Mouse (Mus musculus) left cerebral cortex, adult 18-20 months (tissue): Measurements from ENCODE around the gene Slc35b4. TPM values are rescaled to one million over a fixed set of nuclear protein-coding genes. Genes with fewer than 3 reads are reported as not detected.
A peak's percentile ranks its signal among the peaks of the same experiment; 100 is the strongest.

Experiments used
- DNase-seq, 2 experiments: peaks; one replicate each; pipeline ENCODE4 v3.0.0; 2021 to 2022; ENCODE audit warnings: low spot score in 2 of 2, mixed read lengths in 1 of 2
- total RNA-seq, 2 experiments: library from RNA; stranded (reverse); gene quantifications; 2 replicates each; pipeline ENCODE4 v1.2.3; 2021

Gene Slc35b4
- total RNA-seq, 2 experiments from 2014 or later: 67.9 to 71.3 TPM

DNA sequence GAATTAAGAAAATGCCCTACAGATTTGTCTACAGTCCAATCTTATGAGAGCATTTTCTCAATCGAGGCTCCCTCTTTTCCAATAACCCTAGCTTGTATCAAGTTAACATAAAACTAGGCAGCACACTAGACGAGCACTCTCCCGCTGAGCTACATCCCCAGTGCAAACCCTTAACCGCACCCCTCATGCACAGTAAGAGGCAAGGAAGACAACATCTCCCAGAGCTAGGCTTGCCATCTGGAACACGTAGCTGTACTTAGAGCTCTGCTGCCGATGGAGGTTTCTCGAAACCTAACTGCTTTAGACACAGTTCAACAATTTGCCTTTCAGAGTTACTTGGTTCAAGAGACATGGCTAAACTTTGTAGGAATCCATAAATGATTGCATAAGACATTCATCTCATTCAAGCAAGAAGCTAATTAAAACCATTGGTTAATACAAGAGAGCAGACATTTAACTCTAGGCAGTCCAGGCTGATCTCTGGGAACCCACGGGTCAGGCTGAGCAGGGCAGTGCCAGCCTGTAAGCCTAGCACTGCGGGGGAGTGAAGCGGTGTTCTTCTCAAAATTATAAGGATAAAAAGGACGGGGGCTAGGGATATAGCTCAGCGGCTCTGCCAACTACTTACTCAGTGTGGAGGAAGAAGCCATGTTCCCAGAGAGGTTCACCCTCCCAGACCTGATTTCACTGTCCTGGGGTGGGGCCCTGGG, 5.0 kb downstream of the Slc35b4 start:
- no peak for DNase-seq

DNA sequence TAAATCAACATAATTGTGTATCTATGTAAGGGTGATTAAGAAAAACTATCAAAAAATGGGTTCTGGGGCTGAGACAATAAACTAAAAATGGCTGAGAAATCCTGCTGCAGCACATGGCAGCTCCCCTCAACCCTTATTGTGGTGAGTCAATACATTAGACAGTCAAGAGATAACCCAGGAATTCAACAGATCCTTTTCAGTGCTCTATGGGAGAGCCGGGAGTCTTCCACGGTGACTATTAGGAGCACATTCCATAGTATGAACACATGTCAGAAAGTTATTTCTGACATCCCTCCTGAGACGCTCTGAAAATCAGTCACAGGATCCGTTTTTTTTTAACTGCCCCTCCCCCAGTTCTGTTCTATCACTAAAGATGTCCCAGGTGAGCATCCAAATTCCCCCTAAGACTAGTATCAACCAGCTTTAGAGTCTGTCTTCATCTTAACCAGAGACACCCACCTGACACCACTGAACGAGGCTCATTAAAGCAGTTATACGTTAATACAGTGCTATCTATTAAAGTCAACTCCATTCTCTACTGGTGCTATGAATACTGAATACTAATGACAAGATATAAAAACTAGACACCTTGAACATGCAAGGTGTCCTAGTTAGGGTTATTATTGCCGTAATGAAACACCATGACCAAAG, 5.9 kb downstream of the Slc35b4 start:
- no peak for DNase-seq

DNA sequence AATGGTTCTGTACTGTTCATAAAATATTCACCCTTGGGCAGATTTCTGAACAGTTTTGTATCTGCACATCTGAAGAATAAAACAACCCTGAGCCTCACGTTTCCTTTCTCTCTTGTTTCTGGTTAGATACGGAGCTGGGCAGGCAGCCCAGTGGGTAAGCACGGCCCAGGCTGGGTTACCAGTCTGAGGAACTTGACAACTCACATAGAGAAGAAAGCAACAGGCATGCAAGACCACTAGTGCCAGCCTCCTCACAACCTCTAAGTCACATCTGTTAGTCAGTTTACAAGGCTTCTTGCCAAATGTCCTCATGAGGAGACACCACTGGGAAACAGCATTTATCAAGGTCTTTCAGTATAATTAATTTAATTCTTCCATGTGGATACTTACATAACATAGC, 8.1 kb downstream of the Slc35b4 start:
- no peak for DNase-seq

DNA sequence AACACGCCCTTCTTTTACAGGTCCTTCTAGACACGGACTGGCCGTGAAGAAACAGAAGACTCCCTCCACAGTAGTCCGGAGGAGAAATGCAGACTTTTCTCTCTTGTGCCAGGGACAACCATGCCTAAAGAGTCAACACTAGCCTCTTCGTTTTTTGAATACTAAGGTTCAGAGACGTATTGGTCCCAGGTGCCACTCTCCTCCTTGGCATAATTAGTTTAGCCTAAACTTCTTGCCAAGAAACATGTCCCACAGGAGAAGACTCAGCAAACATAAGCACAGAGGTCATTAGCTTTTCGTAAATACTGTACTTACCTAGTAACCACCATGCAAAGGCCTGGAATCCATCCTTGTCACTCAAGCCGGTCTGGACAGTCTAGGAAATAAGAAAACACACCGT, 13.9 kb downstream of the Slc35b4 start:
- no peak for DNase-seq

DNA sequence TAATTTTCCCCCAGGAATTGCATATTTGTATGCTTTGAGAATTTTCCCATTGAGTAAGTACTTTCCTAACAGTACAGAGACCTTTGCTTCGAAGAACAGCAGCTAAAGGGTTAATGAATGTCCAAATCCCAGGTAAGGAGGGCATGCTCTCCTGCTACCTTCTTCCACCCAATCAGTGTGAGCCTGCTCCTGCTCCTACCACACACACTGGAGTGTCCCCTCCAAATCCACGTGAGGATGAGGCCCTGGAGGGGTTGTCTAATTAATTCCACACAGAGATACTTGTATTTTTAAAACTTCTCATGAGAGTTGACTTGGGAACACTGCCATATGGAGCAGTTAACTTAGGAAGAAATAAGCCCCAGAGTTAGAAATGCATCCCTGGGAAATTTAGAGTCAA, 14.3 kb downstream of the Slc35b4 start:
- no peak for DNase-seq

DNA sequence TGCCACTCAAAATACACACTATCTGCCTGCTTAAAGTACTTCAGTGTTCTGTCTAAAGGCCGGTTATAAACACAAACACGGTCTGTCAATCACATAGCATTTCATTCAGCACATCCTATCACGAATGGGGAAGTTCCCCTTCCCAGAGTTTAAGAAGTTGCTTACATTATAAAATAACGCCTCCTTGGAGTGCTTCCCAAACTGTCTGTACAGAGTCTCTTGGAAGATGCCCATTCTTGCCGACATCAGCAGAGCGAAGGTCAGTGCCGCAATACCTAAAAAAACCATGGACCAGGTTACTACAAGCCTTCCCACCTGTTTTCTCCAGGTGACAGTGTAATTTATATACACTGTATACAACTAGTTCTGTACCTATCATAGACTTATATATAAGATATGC, 15.4 kb downstream of the Slc35b4 start:
- DNase-seq: no peak

DNA sequence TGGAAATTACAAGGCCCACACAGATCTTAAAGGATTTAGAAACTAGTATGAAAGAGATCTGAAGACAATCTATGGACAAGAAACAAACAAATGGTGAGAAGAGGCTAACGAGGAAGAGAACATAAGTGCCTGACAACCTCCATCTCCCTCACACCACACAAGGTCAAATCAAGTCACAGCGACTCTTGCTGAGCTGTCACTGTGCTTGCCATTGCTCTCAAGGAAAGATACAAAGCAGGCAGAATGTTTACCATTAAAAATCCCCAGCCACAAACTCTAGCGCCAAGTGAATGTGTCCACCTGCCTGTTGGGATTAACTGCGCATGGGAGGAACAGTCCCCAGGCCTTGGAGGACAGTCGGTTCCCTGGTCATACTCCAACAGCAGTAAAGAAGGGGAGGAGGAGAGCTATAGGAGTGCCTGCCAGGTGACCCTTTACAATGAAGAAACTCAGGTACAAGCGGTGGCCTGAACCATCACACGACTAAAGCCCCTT, 16.0 kb downstream of the Slc35b4 start:
- DNase-seq: no peak

DNA sequence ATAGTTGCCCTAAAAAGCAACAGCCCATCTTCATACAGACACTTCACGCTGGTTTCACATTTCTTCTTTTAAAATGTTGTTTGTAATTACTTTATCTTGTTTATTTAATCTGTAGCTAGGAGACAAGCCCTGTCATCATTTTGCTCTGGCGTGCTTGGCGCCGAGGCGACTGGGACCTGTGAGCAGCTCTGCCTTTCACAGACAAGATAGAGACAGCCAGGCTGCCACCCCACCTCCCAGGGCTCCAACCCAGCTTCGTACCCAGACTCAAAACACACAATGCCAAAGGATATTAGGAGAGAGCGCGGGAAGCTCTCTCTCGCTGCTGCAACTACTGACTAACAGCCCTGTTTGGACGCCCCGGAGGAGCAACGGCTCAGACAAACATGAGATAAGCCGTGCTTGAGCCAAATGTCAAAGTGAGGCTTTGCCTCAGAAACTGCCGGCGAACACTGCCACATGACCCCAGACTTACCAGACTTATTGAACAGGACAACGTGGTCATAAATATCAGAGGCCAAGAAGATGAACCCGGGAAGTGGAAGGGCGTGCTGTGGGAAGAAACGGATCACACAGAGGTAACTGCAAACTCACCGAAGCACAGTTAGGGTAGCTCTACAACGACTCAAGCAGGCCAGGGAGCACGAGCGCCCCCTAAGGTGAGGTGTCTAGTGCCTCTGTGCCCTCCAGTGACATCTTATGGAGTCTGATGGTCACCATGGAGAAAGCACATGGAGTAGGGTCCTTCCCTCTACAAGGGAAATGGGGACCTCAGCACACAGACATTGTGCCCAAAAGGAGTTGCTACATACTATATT, 16.7 kb downstream of the Slc35b4 start:
- no peak for DNase-seq

DNA sequence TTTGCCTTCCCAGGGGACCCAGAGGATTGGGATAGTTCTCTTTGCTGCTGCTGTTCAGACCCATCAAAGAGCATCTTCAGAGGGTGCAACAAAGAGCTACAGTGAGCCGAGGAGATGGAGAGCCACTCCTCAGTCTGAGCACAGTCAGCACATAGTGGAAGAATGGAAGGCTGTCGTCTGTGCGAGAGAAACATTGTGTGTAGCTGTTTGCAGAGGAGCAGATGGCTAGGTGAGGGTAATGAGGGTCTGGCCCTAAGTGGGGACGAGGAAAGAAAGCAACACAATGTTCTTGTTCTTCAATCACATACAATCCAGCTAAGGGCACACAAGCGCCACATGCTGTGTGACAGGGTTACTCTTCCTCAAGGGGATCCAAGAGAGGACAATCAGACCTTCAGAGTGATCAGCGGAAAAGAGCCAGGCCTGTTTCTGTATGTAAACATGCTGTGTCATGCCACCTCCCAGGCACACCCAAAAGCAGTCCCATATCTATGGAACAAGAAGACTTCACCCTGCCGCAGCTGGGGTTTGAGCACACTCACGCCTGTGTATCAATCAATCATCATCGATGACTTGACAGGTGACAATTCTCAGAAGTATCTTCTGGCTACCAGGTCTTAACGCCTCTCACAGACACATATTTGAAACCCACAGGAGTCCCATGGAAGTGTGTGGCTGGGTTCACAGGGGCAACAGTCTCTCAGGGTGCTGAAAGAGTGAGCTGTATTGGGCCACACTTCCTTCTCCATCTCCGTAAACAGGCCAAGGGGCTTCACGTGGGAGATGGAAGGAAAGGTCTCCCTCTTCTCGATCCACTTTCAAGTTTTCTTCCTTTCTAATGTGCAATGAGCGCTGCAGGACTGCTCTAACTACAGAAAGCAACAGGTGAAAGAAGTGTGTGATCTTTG, 19.8 kb downstream of the Slc35b4 start:
- no peak for DNase-seq

DNA sequence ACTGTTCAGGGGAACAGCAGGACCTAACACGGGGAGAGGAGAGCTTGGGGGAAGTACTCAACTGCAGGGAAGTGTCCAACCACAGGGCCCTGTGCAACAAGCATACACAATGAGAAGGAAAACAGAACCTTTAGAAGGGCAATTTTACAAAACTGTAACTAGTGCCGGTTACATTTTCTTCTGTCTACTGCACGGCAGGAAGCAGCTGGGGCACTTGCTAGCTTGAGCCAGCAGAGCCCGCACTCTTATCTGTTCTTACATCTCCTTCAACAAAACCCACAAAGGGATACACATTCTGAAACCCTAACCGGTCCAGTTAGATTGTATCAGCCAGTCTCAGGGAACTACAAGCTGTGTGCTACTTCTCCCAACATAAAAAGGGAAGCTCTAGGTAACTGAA, 20.9 kb downstream of the Slc35b4 start:
- DNase-seq: no peak

DNA sequence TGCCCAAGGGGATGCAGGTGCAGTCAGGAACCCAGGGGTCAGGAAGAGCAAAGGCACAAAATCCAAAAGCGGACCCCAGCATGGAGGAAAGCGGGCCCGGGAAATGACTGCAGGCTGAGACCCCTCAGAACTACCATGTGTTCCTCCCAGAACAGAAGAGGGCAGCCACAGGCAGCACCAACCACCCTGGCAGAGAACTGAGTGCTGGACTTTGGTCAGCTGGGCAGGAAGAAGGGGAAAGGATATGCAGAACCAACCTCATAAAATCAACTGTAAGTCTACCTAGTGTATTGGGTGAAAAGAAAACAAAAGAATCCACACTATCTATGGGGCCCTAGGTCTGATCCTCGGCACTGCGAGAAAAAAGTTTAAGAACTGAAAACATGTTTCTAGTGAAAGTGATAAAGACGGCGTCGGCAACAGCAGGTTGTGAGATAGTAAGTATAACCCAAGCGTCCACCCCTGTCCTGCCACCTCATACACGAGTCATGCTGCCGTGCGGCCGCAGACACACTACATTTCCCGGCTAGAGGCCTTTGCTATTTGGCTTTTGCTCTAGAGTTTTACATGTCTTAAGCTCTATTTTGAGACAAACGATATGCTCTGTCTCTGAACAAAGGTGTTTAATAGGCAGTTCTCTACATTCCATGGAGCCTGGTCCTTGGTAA, 21.6 kb downstream of the Slc35b4 start:
- no peak for DNase-seq

DNA sequence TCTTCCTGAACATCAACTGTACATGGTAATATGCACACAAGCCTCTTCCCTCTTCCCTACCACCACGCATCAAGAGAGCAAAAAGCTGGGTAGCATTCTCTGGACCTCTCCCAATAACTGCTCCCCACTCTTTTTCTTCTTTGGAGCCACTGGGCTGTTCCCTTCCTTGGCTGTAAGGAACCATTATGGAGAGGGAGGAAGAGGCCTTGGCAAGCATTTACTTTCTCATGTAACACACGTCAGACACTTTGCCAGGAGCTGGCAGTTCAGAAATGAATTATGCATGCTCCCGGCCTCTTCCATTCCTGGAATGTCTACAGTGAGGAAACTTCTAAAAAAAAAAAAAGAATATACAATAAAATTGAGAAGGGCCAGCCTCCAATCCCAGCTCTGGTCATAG, 22.7 kb downstream of the Slc35b4 start:
- DNase-seq: peak; percentile 58 to 72

DNA sequence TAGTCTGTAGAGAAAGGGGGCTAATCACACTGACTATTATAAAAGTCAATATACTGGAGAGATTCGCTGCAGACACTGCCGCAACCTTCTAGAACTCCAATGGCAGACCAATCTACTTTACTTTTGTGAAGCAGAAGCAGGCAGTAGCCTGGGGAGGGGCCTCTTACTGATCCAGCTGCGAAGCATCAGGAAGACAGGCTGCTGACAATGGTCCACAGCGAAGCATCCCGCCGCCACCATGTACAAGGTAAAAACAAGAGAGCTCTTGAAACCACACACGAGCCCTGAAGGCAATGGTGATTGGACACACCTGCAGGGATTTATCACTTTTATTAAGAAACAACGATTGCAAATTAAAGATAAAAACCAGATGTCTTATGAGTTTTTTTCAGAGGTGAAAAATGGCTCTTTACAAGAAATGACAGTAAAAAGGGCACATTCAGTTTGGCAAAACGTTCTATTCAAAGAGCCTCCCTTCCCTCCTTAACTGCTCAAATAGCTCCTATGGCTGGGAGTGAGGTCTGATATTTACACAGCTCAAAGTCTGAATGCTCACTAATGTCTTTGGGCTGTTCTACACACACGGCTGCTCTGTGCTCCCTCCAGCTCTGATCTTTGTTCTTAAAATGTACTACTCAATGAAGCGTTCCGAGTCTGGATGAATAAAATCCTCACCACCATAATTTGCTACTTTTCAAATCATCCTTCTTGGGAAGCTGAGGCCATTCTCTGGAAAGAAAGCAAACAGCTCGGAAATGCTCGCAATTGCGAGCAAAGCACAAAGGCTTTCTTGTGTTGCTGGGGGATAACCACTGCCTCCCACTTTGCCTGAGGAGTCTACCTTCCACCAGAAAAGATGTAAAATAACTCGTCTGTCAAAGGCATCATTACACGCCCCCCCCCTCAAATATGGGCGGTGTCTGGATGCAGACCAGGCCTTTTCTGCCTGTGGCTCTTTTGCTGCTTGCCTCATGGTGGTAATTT, 23.6 kb downstream of the Slc35b4 start:
- DNase-seq: no peak

DNA sequence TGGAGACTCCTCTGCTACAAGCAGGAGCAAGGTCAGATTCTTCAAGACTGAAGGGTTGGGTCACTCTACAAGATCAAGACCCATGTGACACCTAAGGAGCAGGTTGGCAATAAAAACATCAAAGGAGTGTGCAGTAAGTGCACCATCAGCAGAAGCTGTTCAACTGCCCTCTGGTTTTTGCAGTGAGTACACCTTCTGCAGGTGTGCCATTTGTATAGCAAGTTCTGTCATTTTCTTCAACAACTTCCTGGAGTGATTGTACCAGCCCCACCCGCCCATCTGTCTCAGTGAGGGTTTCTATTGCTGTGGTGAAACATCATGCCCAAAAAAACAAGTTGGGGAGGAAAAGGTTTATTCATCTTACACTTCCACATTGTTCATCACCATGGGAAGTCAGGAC, 27.1 kb downstream of the Slc35b4 start:
- DNase-seq: no peak

DNA sequence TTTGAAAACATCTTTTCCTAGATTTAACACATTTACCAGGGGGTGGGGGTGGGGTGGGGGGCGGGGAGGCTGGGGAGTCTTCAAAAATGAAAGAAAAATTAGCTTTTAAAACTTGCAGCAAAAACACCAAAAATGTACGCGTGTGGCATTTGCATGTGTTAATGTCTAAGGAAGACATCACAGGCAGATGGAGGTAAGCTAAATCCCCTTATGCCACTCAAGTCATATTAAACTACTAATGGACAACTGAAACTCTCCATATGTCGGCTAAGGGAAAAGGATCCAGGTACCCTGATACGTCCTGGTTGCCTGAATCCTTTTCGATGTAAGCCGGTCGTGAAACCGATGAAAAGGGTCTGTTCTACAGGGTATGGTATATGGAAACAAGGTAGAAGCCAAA, 27.8 kb downstream of the Slc35b4 start:
- no peak for DNase-seq

DNA sequence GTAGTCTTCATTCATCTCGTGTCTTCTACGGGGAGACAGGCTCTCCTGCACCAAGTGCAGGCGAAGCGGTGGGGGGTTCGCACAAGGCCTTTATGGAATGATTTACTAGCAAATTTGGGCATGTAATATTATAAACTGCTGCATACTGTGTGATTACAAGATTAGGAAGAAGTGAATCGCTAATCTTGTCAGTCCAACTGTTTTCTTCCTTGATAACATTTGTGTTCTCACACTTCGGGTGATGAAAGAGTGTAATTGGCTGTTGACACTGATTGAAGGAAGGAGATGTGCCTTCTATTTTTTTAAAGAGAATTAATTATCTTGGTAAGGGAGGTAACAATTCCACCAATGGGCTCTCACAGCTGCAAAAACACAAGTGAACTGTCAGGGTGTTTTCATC, 28.3 kb downstream of the Slc35b4 start:
- no peak for DNase-seq

DNA sequence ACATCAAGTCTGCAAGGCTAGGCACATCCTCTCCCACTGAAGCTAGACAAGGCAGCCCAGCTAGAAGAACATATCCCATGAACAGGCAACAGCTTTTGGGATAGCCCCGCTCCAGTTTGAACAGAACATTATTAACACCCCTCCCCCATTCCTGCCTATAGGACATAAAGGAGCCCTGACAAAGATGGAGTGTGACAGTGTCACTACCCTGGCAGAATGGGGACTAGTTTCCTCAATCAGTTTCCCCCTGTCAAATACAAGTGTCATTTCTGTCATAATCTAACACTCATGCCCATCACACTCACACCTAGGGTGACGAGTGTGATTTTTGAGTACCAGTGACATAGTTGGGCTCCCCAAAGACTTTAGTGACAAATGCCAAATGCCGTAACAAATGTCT, 28.9 kb downstream of the Slc35b4 start:
- no peak for DNase-seq

DNA sequence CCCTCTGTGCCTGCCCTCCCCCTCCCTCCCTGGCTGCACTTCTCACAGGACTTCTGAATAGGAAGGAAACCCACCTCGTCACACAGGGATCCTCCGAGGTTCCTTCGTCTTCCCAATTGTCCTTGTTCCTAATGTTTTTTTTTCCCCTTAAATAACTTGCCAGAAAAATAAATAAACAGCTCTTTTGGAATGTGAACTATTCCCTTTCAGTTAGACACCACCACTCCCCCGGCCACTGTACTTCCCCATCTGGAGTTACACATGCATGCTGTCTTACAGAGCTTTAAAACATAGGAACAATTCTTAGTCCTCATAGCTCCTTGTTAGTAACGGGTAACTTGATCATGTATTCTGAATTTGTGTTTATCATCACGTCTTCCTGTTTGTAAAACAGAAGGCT, 30.9 kb downstream of the Slc35b4 start:
- no peak for DNase-seq

DNA sequence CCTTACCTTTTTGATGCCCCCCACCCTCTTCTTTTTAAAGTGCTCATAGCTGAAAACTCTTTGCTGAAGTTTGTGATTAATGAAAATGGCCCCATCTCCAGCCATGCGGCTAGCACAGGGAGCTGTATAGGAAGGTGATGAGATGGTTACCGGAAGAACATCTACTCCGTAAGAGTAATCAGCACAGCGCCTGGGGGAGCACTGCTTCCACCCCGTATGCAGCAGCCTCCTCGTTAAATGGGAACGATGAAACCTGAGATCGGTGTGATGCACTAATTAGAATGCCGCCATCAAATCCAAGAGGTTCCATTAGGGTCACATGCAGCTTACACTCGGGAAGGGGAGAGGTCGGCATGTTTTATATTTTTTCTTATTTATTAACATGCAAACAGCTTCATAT, 34.0 kb downstream of the Slc35b4 start:
- no peak for DNase-seq
